Mouse (Mus musculus) layer of hippocampus, adult 8-10 months (tissue): ENCODE measurements around the gene Mrps18a. TPM values are rescaled to one million over a fixed set of nuclear protein-coding genes. Genes with fewer than 3 reads are reported as not detected.

Experiments
- DNase-seq, 2 experiments: peaks; one replicate each; pipeline ENCODE4 v3.0.0; 2022; ENCODE audit warnings: low spot score in 2 of 2
- total RNA-seq, 4 experiments: library from RNA; stranded (reverse); gene quantifications; 2 replicates each; pipeline ENCODE4 v1.2.4; 2022

The Mrps18a gene
- total RNA-seq, 4 experiments from 2014 or later: 87.2 to 94.3 (median 90.5) TPM

- DNase-seq: peak; percentile 79 to 82
Measured at GRCm38 (mm10) chr17:46143578-46144423, 33.0 kb downstream of the Mrps18a start, which contains the start of gene Rsph9. Gene Rsph9, minus strand, starts transcription at chr17:46144216.

- peak; percentile 84 for DNase-seq
Measured at GRCm38 (mm10) chr17:46152847-46153782, 42.3 kb downstream of the Mrps18a start, which contains the start of gene Mad2l1bp. Gene Mad2l1bp, minus strand, starts transcription at chr17:46153553.

- DNase-seq: no peak
Measured at GRCm38 (mm10) chr17:46154336-46154735, 43.5 kb downstream of the Mrps18a start.

- DNase-seq: no peak
Measured at GRCm38 (mm10) chr17:46156680-46157079, 45.9 kb downstream of the Mrps18a start.

- no peak for DNase-seq
Measured at GRCm38 (mm10) chr17:46157131-46157530, 46.3 kb downstream of the Mrps18a start.

GRCm38 (mm10) chr17:46159236-46159635 is 48.5 kb downstream of the Mrps18a start:
- DNase-seq: no peak

- peak; percentile 84 to 87 for DNase-seq
Measured at GRCm38 (mm10) chr17:46160090-46160662, 49.4 kb downstream of the Mrps18a start.

GRCm38 (mm10) chr17:46160686-46161085 is 49.9 kb downstream of the Mrps18a start, which contains the start of gene Gtpbp2:
Gene Gtpbp2, plus strand, starts transcription at chr17:46161032.
- peak; percentile 96 to 99 for DNase-seq

- DNase-seq: no peak
Measured at GRCm38 (mm10) chr17:46161179-46161578, 50.4 kb downstream of the Mrps18a start.

GRCm38 (mm10) chr17:46161710-46162109 is 50.9 kb downstream of the Mrps18a start:
- no peak for DNase-seq

- DNase-seq: no peak
Measured at GRCm38 (mm10) chr17:46162551-46162950, 51.8 kb downstream of the Mrps18a start.

- DNase-seq: no peak
Measured at GRCm38 (mm10) chr17:46162951-46163421, 52.2 kb downstream of the Mrps18a start.

- DNase-seq: no peak
Measured at GRCm38 (mm10) chr17:46164301-46164700, 53.5 kb downstream of the Mrps18a start.

- no peak for DNase-seq
Measured at GRCm38 (mm10) chr17:46164791-46165190, 54.0 kb downstream of the Mrps18a start.

- no peak for DNase-seq
Measured at GRCm38 (mm10) chr17:46165460-46165859, 54.7 kb downstream of the Mrps18a start.

GRCm38 (mm10) chr17:46166270-46166669 is 55.5 kb downstream of the Mrps18a start:
- DNase-seq: no peak

GRCm38 (mm10) chr17:46167014-46167413 is 56.2 kb downstream of the Mrps18a start:
- DNase-seq: no peak

GRCm38 (mm10) chr17:46168318-46168717 is 57.5 kb downstream of the Mrps18a start:
- no peak for DNase-seq

GRCm38 (mm10) chr17:46168768-46169167 is 58.0 kb downstream of the Mrps18a start:
- no peak for DNase-seq

- no peak for DNase-seq
Measured at GRCm38 (mm10) chr17:46170538-46170937, 59.8 kb downstream of the Mrps18a start.
